Mouse (Mus musculus): ENCODE results near the gene Gpc6. TPM values are rescaled to one million over a fixed set of nuclear protein-coding genes. Genes with fewer than 3 reads are reported as not detected.

Gene Gpc6
- polyA plus RNA-seq, 1 experiment from 2014 or later: 2.3 TPM

DNA sequence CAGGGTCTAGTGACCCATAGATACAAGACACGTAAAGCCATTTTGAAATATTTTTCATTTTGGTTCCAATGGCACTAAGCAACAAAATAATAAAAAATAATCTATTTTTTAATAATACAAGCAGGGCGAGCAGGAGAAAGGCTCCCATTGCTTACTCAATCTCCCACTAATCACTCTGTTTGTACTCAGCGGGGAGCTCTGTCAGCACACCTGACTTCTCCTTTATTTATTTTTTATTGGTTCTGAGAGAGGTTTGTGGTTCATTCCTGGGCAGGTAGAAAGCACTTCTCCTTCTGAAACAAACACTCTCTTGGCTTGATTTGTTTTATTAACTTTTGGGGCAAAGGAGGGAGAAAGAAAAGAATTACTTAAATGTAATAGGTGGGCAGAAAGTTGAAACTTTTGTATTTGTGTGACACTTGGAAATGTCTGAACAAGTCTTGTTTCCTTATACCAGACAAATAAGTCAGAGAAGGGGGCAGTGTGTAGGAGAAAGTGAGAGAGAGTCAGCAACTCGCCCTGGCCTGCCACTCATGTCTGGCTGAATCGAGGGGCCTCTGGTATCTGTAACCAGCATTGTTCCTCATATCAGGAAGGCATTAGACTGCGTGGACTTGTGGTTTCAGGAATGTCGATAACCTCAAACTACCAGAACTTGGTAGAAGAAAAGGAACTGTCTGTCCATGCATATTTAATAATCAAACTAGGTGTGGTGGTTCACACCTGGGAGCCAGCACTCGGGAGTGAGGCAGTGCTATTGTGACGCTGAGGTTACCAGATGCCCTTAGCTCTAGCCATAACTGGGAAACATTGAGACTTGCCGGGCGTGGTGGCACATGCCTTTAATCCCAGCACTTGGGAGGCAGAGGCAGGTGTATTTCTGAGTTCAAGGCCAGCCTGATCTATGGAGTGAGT, 924.7 kb downstream of the Gpc6 start:
- DNase-seq (ENCODE audit: low spot score): no peak

DNA sequence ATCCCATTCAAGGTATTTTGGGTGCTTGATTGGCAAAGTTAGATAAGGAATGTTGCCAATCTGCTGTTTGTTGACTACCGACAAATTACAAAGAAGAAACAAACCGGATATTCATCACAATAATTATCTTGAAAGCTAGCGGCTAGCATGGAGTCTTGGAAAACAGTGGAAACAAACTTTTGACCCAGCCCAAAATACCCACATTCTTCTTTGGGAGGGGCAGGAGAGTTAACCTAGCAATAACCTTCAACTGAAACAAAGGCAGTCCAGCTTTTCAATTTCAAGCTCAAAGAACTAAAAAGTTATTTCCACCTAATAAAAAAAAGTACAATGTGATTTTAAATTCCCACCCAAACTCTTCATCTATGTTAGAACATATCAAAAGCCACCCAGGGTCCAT, 927.2 kb downstream of the Gpc6 start:
- DNase-seq (ENCODE audit: low spot score): no peak

DNA sequence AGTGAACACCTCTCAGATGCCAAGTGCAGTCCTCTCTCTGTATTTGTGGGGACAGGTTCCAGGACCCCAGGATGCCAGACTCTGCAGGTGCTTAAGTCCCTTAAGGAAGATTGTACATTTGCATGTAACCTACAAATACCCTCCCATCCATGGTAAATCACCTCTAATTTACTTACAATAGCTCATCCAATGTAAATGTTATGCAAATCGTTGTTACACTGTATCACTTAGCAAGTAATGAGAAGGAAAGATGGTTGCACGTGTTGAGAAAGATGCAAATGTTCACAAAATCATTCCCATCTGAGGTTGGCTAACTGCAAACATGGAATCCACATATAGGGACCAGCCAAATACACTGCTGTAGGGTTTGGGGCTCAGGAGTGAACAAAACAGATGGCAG, 927.7 kb downstream of the Gpc6 start:
- DNase-seq (ENCODE audit: low spot score): no peak

GRCm38 (mm10) chr14:117854498-117854897, 929.4 kb downstream of the Gpc6 start:
- DNase-seq (ENCODE audit: low spot score): no peak

GRCm38 (mm10) chr14:117871268-117871667, 946.2 kb downstream of the Gpc6 start:
- DNase-seq (ENCODE audit: low spot score): no peak

DNA sequence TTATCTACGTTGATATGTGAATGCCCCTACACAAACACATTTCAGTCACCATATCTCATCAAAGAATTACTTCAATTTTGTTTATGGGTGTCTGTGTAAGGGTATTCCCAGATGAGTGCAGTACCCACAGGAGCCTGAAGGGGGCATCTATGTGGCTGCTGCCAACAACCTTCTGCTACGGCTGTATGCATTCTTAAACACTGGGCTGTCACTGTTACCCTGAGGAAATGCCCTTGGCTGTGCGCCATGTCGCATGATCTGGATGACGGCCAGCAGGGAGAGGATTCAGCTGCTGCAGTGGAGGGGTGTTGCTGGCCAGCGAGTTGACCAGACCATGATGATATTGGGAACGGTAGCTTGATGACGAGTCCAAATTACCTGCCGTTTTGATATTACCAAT, 954.2 kb downstream of the Gpc6 start:
- no peak for DNase-seq (ENCODE audit: low spot score)

- no peak for DNase-seq (ENCODE audit: low spot score)
Measured at GRCm38 (mm10) chr14:117881112-117881511, 956.0 kb downstream of the Gpc6 start.

DNA sequence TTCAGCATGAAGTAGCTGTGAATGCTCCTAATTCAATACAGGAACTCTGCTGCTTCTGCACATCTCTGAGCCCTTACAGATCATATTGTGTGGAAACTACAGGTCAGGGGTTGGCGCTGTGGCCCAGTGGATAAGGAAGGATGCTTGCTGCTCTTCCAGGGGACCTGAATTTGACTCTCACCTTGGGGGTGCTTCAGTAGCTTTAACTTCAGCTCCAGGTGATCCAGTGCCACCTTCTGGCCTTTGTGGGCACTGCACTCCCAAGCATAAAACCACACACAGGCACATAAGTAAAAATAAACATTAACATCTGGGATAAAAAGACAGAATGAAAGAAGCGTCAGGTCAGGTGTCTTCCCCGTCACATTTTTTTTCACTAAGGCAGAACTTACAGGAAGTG, 957.1 kb downstream of the Gpc6 start:
- DNase-seq (ENCODE audit: low spot score): peak; percentile 14

DNA sequence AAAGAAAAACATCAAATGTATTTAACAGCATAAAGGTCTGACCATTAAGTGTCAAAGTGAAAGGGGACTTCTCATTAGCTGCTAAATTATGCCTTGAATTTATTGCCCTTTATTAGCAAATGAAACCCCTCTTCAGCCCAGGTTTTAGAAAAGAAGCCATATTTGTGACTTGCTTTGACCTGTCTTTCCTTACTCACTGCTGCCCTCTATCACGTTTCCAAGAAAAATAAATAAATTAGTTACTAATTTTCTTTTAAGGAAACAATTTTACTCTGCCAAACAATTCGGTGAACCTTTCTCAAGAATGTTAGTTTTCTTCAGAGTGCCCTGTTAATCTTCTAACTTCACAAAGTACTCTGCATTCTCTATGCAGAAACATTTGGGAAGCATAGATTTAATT, 964.5 kb downstream of the Gpc6 start:
- DNase-seq (ENCODE audit: low spot score): no peak

DNA sequence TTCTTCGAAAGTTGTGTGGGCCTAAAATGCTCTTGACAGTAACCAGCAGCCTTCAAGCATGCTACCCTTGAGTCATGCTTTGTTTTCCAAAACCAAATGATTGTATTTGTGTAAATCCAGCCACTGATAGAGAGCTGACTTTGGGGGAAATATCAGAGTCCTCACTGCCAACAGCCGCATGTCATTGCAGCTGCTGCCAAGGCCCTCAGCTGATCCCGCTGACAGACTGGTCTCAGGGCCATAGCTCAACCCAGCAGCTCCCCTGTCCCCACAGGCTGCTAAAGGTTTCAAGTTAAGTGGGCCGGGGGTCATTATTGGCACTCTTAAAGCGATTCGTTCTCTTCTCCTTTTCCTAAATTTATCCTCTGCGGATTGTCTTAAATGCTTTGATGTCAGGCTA, 966.3 kb downstream of the Gpc6 start:
- DNase-seq (ENCODE audit: low spot score): no peak

- DNase-seq (ENCODE audit: low spot score): no peak
Measured at GRCm38 (mm10) chr14:117892026-117892425, 966.9 kb downstream of the Gpc6 start.

DNA sequence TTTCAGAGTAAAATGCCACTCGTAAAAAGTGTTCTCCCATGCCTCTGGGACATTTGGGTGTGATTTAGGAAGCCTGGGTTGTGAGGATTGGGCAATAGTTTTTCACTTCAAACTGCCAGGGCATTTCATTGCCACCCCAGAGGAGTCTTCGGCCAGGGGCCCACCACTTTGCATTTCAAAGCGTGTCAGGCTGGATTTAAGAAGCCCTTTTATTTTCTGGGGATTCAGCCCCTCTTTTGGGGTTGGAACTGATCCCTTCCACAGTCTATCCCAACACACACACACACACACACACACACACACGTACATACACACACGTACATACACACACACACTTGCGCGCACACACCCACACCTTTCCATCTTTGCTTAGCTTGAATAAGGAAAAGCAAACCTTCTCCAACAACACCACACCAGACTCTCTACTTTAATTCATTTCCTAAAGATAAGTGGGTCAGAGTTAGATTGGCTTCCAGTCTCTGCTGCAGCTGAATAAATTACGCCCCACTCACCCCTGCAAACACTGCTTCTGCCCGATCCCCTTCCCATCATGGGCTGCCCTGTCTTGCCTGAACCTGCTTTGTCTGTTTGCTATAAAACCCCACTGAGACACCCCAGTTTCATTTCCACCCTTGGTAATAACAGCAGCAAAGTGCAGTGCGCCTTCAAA, 969.9 kb downstream of the Gpc6 start:
- no peak for DNase-seq (ENCODE audit: low spot score)

- DNase-seq (ENCODE audit: low spot score): no peak
Measured at GRCm38 (mm10) chr14:117895539-117895912, 970.4 kb downstream of the Gpc6 start.

DNA sequence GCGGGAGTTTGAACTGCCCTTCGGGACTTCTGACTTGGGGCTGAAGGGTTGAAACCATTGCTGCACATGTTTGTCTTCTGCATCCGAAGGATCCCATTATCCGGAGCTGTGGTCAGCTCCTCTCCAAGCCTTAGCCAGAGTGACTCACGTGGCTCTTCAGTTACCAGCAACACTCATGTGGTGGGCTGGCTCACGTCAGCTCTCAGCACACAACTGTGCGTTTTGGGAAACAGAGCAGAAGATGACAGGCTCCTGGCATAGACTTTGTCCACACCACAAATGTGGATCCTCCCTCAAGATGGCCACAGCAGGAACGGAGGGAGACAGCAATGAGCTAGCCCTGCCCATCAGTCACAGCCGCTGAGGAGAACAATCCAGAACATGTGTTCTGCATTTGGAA, 979.2 kb downstream of the Gpc6 start:
- no peak for DNase-seq (ENCODE audit: low spot score)

- no peak for DNase-seq (ENCODE audit: low spot score)
Measured at GRCm38 (mm10) chr14:117905701-117906100, 980.6 kb downstream of the Gpc6 start.

- no peak for DNase-seq (ENCODE audit: low spot score)
Measured at GRCm38 (mm10) chr14:117906361-117906760, 981.2 kb downstream of the Gpc6 start.

DNA sequence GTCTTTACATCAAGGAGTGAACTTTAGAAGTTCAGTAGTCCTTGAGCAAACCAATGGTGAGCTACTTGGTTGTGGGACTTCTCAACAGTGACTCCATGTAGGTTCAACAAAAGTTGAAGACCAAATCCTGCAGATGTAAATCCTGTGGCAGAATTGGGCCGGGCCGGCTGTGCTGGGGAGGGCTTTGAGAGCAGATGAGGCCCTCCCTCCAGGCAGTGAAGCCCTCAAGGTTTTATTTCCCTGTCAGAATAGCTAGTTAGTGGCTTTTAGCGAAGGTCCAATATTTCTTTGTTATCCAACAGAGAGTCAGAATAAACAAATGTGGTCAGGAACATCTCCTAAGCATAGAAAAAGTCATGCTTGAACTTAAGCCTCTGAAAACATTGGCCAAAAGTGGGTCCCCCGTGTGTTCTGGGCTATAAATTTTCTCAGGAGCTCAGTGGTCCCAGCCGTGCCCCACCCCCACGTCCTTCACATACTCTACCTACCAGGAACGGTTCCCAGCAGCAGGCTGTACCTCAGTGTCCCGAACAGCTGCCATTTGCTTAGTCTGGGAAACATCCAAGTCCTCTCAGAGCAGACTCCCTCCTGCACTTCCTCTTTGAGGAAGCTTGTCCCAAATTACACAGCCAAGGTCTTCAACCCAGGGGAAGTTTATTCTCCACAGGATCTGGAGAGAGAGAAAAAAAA, 983.3 kb downstream of the Gpc6 start:
- DNase-seq (ENCODE audit: low spot score): no peak

DNA sequence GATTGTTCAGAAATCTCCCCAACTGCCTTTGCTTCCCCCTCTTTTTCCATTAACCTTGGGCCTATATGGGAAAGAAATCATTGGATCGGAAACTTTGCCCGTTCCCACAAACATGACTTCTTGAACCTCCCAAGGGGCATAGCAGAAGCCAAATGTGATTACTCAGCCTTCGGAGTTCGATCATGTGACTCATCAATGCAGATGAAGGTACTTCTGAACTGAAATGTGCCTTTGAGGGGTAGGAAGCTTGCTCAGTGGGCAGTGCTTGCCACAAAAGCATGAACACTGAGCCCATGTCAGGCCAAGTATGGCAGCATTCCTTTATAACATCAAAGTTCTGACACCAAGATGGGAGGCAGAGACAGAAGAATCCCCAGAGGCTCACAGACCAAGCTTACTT, 983.9 kb downstream of the Gpc6 start:
- no peak for DNase-seq (ENCODE audit: low spot score)

DNA sequence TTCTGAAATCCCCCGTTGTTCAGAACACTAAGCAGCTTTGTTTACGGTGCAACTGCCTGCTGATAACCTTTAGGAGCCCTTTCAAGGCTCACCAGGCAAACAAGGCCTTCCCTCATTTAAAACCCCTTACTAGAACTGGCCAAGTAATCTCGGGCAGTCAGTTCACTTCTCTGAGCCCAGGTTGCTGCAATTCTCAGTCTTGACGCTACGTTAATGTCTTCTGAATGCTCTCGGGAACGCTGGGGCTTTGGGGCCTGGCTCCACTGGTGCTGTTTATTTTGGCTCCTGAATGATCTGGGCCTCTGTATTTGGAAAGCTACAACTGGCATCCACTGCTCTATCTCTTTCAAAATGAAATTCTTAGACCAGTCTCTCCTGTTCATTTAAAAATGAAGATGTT, 985.2 kb downstream of the Gpc6 start:
- DNase-seq (ENCODE audit: low spot score): no peak

DNA sequence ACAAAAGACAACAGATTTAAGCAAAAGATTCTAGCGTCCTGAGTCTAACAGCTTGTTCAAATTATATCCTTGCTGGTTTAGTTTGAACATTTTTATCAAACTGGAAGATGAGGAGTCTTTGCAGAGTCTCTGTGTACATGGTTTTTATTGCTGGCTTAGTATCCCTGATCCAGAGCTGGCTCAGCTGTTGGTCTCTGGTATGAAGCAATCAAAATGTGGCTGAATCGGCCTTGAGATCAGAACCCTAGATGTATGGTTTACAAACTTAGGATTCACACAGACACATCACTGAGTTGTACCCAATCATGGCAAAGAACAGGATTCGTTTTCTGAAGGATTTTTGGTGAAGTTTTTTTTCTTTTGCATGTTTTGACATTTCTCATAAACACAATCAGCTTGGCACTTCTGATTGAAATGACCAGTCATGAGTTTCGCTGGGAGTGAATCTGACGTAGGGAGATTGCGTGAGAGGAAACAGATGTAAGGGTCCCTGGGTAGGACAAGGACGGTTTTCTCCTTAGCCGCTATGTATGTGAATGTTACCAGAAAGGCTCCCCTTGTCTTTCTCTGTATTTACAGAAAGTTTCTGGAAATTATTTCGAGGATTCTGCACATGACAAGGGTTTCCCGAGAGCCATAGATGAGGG, 987.6 kb downstream of the Gpc6 start:
- DNase-seq (ENCODE audit: low spot score): no peak

GRCm38 (mm10) chr14:117916577-117916976, 991.5 kb downstream of the Gpc6 start:
- DNase-seq (ENCODE audit: low spot score): no peak

DNA sequence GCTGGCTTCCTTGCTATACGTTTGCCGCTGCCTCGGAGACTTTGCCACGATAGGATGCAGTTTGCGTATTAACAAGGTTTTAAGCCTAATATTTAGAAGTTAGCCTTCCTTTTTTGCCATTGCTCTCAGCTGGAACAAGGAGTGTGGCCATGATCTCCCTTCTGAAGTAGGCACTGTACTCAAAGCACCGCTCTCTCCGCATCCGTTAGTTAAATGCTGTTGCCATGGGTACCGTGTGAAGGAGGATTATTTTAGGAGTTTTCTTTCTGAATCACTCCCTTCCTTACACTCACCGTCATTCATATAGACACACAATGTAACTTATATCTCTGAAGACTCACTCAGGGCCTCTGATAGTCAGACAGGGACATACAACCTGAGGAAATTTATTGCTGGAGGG, 993.6 kb downstream of the Gpc6 start:
- no peak for DNase-seq (ENCODE audit: low spot score)
